Mouse (Mus musculus): ENCODE data around the gene Rps9. TPM values are rescaled to one million over a fixed set of nuclear protein-coding genes. Genes with fewer than 3 reads are reported as not detected.
"Not testable (repeated sequence)": the region's sequence is repeated elsewhere in the genome, so short reads cannot be mapped to it uniquely, and the experiment has no call there.

Gene Rps9
- polyA plus RNA-seq, 1 experiment = 2,199 TPM

DNA sequence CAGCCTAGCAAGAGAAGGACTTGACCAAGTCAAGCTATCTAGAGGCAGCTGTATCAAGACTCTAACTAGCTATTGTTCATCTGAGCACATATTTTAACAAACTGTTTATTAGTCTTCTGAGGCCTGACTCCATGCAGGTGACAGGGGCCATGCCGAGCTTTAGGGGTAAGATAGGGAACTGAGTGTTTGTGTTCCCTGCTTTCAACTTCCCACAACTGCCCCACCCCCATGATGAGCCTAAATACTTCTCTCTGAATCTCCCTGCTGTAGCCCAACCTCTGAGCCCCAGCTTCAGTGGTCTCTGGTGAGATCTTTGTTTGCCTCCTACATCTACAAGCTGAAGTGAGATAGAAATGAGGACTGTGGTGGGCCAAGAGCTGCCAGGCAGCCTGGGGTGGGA lies 11.5 kb downstream of the Rps9 start:
- no peak for TF ChIP-seq MAX (IDR thresholded peaks at IDR 0.05; ENCODE audit: low read depth)
- H3K79me2 ChIP-seq (ENCODE audit: control insufficient read depth, insufficient read depth) = no peaks in the 10 kb centered on the region
- no peak overlapping the region for H3K4me3 ChIP-seq
- H3K36me3 ChIP-seq (ENCODE audit: control insufficient read depth, insufficient read depth) = no peaks in the 10 kb centered on the region
- no peak overlapping the region for H3ac ChIP-seq (ENCODE audit: control insufficient read depth, insufficient read length)
- H3K4me2 ChIP-seq (ENCODE audit: low read depth) = no peak overlapping the region
- H3K27me3 ChIP-seq (ENCODE audit: control insufficient read depth, insufficient read depth, insufficient read length) = no peaks in the 10 kb centered on the region

DNA sequence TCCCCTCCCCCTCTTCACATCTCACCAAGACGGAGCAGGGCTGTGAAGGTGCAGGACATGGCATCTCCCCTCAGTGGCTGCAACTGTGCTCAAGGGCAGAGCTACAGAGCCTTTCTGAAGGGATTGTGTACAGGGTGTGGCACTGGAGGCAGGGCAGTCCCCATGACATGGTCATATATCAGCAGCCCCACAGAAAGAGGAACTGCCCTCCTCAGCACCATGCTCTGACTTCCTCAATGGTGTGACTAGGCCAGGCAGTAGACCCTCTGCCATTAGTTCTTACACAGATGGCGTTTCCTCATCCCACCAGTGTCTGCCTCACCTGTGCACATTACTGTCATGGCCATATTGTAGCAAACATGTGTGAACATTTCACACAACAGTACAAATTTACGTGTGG lies 16.5 kb downstream of the Rps9 start, which contains the start of gene Pirb:
Gene Pirb (minus strand): TSS at position 124 of the 400 bp plus-strand sequence.
- H3K4me2 ChIP-seq (ENCODE audit: low read depth); H3K4me3 ChIP-seq; H3K27me3 ChIP-seq (ENCODE audit: control insufficient read depth, insufficient read depth, insufficient read length); H3K79me2 ChIP-seq (ENCODE audit: control insufficient read depth, insufficient read depth); H3ac ChIP-seq (ENCODE audit: control insufficient read depth, insufficient read length); H3K36me3 ChIP-seq (ENCODE audit: control insufficient read depth, insufficient read depth): not testable (repeated sequence)

DNA sequence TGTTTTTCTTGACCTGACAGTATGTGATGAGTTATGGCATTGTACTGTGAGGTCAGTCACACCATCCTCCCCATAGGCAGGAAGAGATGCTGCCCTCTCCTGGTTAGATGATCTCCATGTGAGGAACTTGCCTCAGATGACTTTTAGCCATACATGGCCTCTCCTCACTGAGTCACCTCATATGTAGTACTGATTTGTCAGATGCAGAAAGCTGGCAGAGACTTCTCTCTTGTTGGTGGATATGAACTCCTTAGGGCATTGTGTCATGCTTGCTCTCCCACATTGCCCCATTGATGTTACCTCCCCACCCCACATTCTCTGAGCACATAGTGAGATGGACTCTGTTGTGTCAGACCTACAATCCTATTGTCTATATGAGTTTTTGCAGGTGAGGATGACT lies 21.7 kb downstream of the Rps9 start:
- not testable (repeated sequence) for H3K36me3 ChIP-seq (ENCODE audit: control insufficient read depth, insufficient read depth); H3K79me2 ChIP-seq (ENCODE audit: control insufficient read depth, insufficient read depth); H3K27me3 ChIP-seq (ENCODE audit: control insufficient read depth, insufficient read depth, insufficient read length); H3K4me2 ChIP-seq (ENCODE audit: low read depth); H3K4me3 ChIP-seq; H3ac ChIP-seq (ENCODE audit: control insufficient read depth, insufficient read length)

DNA sequence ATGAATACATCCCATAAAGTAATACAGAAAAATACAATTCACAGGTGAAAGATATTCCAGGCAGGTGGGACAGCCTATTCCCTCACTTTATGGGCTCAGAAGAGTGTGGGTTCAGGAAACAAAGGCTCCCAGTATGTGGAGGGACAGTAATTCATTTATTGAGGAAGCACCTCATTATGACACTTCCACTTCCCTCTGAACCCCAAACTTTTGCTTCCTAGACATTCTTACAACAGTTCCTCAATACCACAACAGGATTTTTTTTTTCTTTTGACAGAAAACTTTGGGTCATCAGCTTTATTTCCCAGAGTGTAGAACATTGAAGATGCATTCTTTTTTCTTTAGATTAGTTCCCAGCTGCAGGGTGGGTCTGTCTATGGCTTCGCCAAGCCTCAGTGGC lies 28.9 kb downstream of the Rps9 start:
- H3K36me3 ChIP-seq (ENCODE audit: control insufficient read depth, insufficient read depth); H3K4me2 ChIP-seq (ENCODE audit: low read depth); H3K79me2 ChIP-seq (ENCODE audit: control insufficient read depth, insufficient read depth); H3ac ChIP-seq (ENCODE audit: control insufficient read depth, insufficient read length); H3K27me3 ChIP-seq (ENCODE audit: control insufficient read depth, insufficient read depth, insufficient read length); H3K4me3 ChIP-seq: not testable (repeated sequence)

Other genes with a start within 250 kb of the Rps9 start
- gene Tarm1, start 201.4 kb upstream of the Rps9 start, polyA plus RNA-seq (2012; fragmentation: generic; extraction: Trizol) = 0.04 TPM
- gene Oscar, start 87.8 kb upstream of the Rps9 start, polyA plus RNA-seq (2012; fragmentation: generic; extraction: Trizol) = not detected
- gene Ndufa3, start 86.6 kb upstream of the Rps9 start, polyA plus RNA-seq (2012; fragmentation: generic; extraction: Trizol) = 537 TPM
- gene Tfpt, start 74.1 kb upstream of the Rps9 start, polyA plus RNA-seq (2012; fragmentation: generic; extraction: Trizol) = 27.2 TPM
- gene Prpf31, start 74.0 kb upstream of the Rps9 start, polyA plus RNA-seq (2012; fragmentation: generic; extraction: Trizol) = 54.8 TPM
- 49.0 TPM for gene Cnot3, start 58.7 kb upstream of the Rps9 start, polyA plus RNA-seq (2012; fragmentation: generic; extraction: Trizol)
- gene Leng1, start 38.2 kb upstream of the Rps9 start, polyA plus RNA-seq (2012; fragmentation: generic; extraction: Trizol) = 9.5 TPM
- 1.2 TPM for gene Tmc4, start 26.4 kb upstream of the Rps9 start, polyA plus RNA-seq (2012; fragmentation: generic; extraction: Trizol)
- 93.9 TPM for gene Tsen34, start 11.1 kb upstream of the Rps9 start, polyA plus RNA-seq (2012; fragmentation: generic; extraction: Trizol)
- gene Mboat7, start 10.5 kb upstream of the Rps9 start, polyA plus RNA-seq (2012; fragmentation: generic; extraction: Trizol) = 29.9 TPM
- 0.01 TPM for gene Pirb, start 16.4 kb downstream of the Rps9 start, polyA plus RNA-seq (2012; fragmentation: generic; extraction: Trizol)
- gene Gm15448, start 121.7 kb downstream of the Rps9 start, polyA plus RNA-seq (2012; fragmentation: generic; extraction: Trizol) = not detected
- gene Pira2, start 141.1 kb downstream of the Rps9 start, polyA plus RNA-seq (2012; fragmentation: generic; extraction: Trizol) = not detected
- not detected for gene Gm14548, start 194.1 kb downstream of the Rps9 start, polyA plus RNA-seq (2012; fragmentation: generic; extraction: Trizol)
- gene Lilra6, start 211.5 kb downstream of the Rps9 start, polyA plus RNA-seq (2012; fragmentation: generic; extraction: Trizol) = not detected